Mouse (Mus musculus) testis, adult 2 months (tissue): ENCODE results near the gene Fam131a. TPM values are rescaled to one million over a fixed set of nuclear protein-coding genes. Genes with fewer than 3 reads are reported as not detected.
A peak's percentile ranks its signal among the peaks of the same experiment; 100 is the strongest.

ENCODE experiments used
- H3K27ac ChIP-seq: fragments of 200-500 bp; 2 replicates; pipeline ENCODE4 v1.5.1; 2012; ENCODE audit warnings: low read depth, low read length; ENCODE audit not compliant: control insufficient read depth, insufficient read depth
- H3K27me3 ChIP-seq: fragments of 200-500 bp; 2 replicates; pipeline ENCODE4 v1.6.1; 2012; ENCODE audit warnings: mild to moderate bottlenecking, low read length, moderate library complexity; ENCODE audit not compliant: control insufficient read depth, insufficient read depth
- H3K36me3 ChIP-seq: fragments of 200-500 bp; 2 replicates; pipeline ENCODE4 v1.6.1; 2012; ENCODE audit warnings: mild to moderate bottlenecking, low read length; ENCODE audit not compliant: control insufficient read depth, insufficient read depth
- H3K4me1 ChIP-seq: fragments of 200-500 bp; 2 replicates; pipeline ENCODE4 v1.6.1; 2012; ENCODE audit warnings: low read length; ENCODE audit not compliant: control insufficient read depth, insufficient read depth
- H3K4me3 ChIP-seq: fragments of 200-500 bp; 2 replicates; pipeline ENCODE4 v1.5.1; 2012; ENCODE audit warnings: low read depth, mild to moderate bottlenecking, low read length, moderate library complexity, mixed read lengths; ENCODE audit not compliant: control insufficient read depth
- CTCF ChIP-seq: fragments of 200-500 bp; IDR thresholded peaks from 2 replicates; pipeline ENCODE4 v1.5.1; 2012; ENCODE audit warnings: low read depth, mild to moderate bottlenecking, inconsistent platforms, low read length, moderate library complexity; ENCODE audit not compliant: control insufficient read depth, insufficient read depth, insufficient replicate concordance
- POLR2A ChIP-seq: fragments of 200-500 bp; IDR thresholded peaks from 2 replicates; pipeline ENCODE4 v1.6.1; 2012; ENCODE audit warnings: low read depth, mild to moderate bottlenecking, inconsistent platforms, low read length, moderate library complexity; ENCODE audit not compliant: control insufficient read depth
- polyA plus RNA-seq: library from polyadenylated mRNA; depleted of rRNA; stranded (reverse); fragments of >200 nt; gene quantifications from 2 replicates; pipeline ENCODE4 v1.2.3, GENCODE M21; 2012

The Fam131a gene
- polyA plus RNA-seq, 1 experiment, result 102 TPM

- peak overlapping the region; percentile 85 for H3K27ac ChIP-seq
- no peaks in the 10 kb centered on the region for H3K36me3 ChIP-seq
- H3K27me3 ChIP-seq, result no peaks in the 10 kb centered on the region
- H3K4me3 ChIP-seq, result peak overlapping the region; percentile 96
- TF ChIP-seq CTCF, result no peak
- no peak for TF ChIP-seq POLR2A
- peaks cover 11% of the 10 kb centered on the region for H3K4me1 ChIP-seq
Observed at GRCm38 (mm10) chr16:20717978-20718670, 25.1 kb downstream of the Fam131a start.

- Histone ChIP-seq H3K4me3 (no peak overlapping the region), H3K4me1 (peaks cover 6% of the 10 kb centered on the region), H3K36me3 (no peaks in the 10 kb centered on the region), H3K27me3 (no peaks in the 10 kb centered on the region), H3K27ac (no peak overlapping the region)
- no peak for TF ChIP-seq POLR2A
Observed at GRCm38 (mm10) chr16:20721808-20722207, 28.8 kb downstream of the Fam131a start.

GRCm38 (mm10) chr16:20722736-20723135, 29.7 kb downstream of the Fam131a start:
- H3K4me1 ChIP-seq, result peaks cover 2% of the 10 kb centered on the region; the same call in 1 of the 2 replicates
- H3K36me3 ChIP-seq, result no peaks in the 10 kb centered on the region
- no peaks in the 10 kb centered on the region for H3K27me3 ChIP-seq
- H3K4me3 ChIP-seq, result no peak overlapping the region
- no peak overlapping the region for H3K27ac ChIP-seq
- TF ChIP-seq POLR2A, result no peak
- TF ChIP-seq CTCF, result no peak

GRCm38 (mm10) chr16:20723247-20723646, 30.2 kb downstream of the Fam131a start:
- Histone ChIP-seq H3K4me3 (no peak overlapping the region), H3K36me3 (no peaks in the 10 kb centered on the region), H3K27me3 (no peaks in the 10 kb centered on the region), H3K4me1 (peaks cover 2% of the 10 kb centered on the region; the same call in 1 of the 2 replicates), H3K27ac (no peak overlapping the region)
- TF ChIP-seq POLR2A, result no peak
- no peak for TF ChIP-seq CTCF

- Histone ChIP-seq H3K4me3 (no peak overlapping the region), H3K36me3 (no peaks in the 10 kb centered on the region), H3K27ac (no peak overlapping the region), H3K4me1 (no peaks in the 10 kb centered on the region), H3K27me3 (no peaks in the 10 kb centered on the region)
- TF ChIP-seq CTCF, result peak; percentile 71; the same call in 1 of the 2 replicates
- no peak for TF ChIP-seq POLR2A
Observed at GRCm38 (mm10) chr16:20724338-20724748, 31.3 kb downstream of the Fam131a start.

- Histone ChIP-seq H3K27me3 (no peaks in the 10 kb centered on the region), H3K4me3 (no peak overlapping the region), H3K36me3 (no peaks in the 10 kb centered on the region), H3K27ac (no peak overlapping the region), H3K4me1 (no peaks in the 10 kb centered on the region; the same call in 1 of the 2 replicates)
- TF ChIP-seq POLR2A, result no peak
- no peak for TF ChIP-seq CTCF
Observed at GRCm38 (mm10) chr16:20725321-20725720, 32.3 kb downstream of the Fam131a start.

- TF ChIP-seq POLR2A (no peak), CTCF (no peak)
- no peaks in the 10 kb centered on the region; the same call in 1 of the 2 replicates for H3K4me1 ChIP-seq
- no peaks in the 10 kb centered on the region for H3K36me3 ChIP-seq
- no peak overlapping the region for H3K27ac ChIP-seq
- no peak overlapping the region for H3K4me3 ChIP-seq
- no peaks in the 10 kb centered on the region for H3K27me3 ChIP-seq
Observed at GRCm38 (mm10) chr16:20725750-20726149, 32.7 kb downstream of the Fam131a start.

GRCm38 (mm10) chr16:20726384-20726783, 33.3 kb downstream of the Fam131a start:
- Histone ChIP-seq H3K4me3 (no peak overlapping the region), H3K36me3 (no peaks in the 10 kb centered on the region), H3K27me3 (no peaks in the 10 kb centered on the region), H3K4me1 (no peaks in the 10 kb centered on the region; the same call in 1 of the 2 replicates), H3K27ac (no peak overlapping the region)
- TF ChIP-seq CTCF (no peak), POLR2A (no peak)
